Mouse (Mus musculus) induced T-regulatory cell, adult 2 months (primary cell): ENCODE measurements around the gene Pdzd8.

Experiments
- DNase-seq: peaks from one replicate; pipeline ENCODE4 v3.0.0-alpha.2; 2012; ENCODE audit warnings: low read depth

Gene Pdzd8

GRCm38 (mm10) chr19:59352760-59353159 lies 7.2 kb upstream of the Pdzd8 start:
- DNase-seq, result no peak

GRCm38 (mm10) chr19:59351151-59351889 lies 5.7 kb upstream of the Pdzd8 start:
- DNase-seq, result no peak

GRCm38 (mm10) chr19:59350273-59350903 lies 4.8 kb upstream of the Pdzd8 start:
- no peak for DNase-seq

GRCm38 (mm10) chr19:59349329-59349960 lies 3.9 kb upstream of the Pdzd8 start:
- no peak for DNase-seq

- DNase-seq, result no peak
Measured at GRCm38 (mm10) chr19:59346325-59346724, 745 bp upstream of the Pdzd8 start.

GRCm38 (mm10) chr19:59345081-59345657 lies 411 bp downstream of the Pdzd8 start:
- DNase-seq, result peak; percentile 78

- DNase-seq, result peak; percentile 66
Measured at GRCm38 (mm10) chr19:59344304-59344711, 1.3 kb downstream of the Pdzd8 start.

GRCm38 (mm10) chr19:59342964-59343363 lies 2.6 kb downstream of the Pdzd8 start:
- DNase-seq, result peak; percentile 29

- no peak for DNase-seq
Measured at GRCm38 (mm10) chr19:59339908-59340307, 5.7 kb downstream of the Pdzd8 start.

GRCm38 (mm10) chr19:59337872-59338681 lies 7.5 kb downstream of the Pdzd8 start:
- no peak for DNase-seq

GRCm38 (mm10) chr19:59336655-59337054 lies 8.9 kb downstream of the Pdzd8 start:
- no peak for DNase-seq

GRCm38 (mm10) chr19:59330816-59331225 lies 14.8 kb downstream of the Pdzd8 start:
- DNase-seq, result no peak

- DNase-seq, result no peak
Measured at GRCm38 (mm10) chr19:59321990-59322389, 23.6 kb downstream of the Pdzd8 start, which contains the start of gene Rps12-ps3. TSS of gene Rps12-ps3 (plus strand) at chr19:59322290.

GRCm38 (mm10) chr19:59316571-59316970 lies 29.0 kb downstream of the Pdzd8 start:
- peak; percentile 18 for DNase-seq

- no peak for DNase-seq
Measured at GRCm38 (mm10) chr19:59315308-59315707, 30.3 kb downstream of the Pdzd8 start.

- DNase-seq, result no peak
Measured at GRCm38 (mm10) chr19:59292183-59292839, 53.3 kb downstream of the Pdzd8 start.

GRCm38 (mm10) chr19:59289811-59290210 lies 55.8 kb downstream of the Pdzd8 start:
- DNase-seq, result no peak

- DNase-seq, result no peak
Measured at GRCm38 (mm10) chr19:59289042-59289441, 56.5 kb downstream of the Pdzd8 start.

- no peak for DNase-seq
Measured at GRCm38 (mm10) chr19:59282001-59282400, 63.6 kb downstream of the Pdzd8 start.

- no peak for DNase-seq
Measured at GRCm38 (mm10) chr19:59280841-59281240, 64.7 kb downstream of the Pdzd8 start.

- no peak for DNase-seq
Measured at GRCm38 (mm10) chr19:59276354-59276753, 69.2 kb downstream of the Pdzd8 start.
